Mouse (Mus musculus) CH12.LX (cell line): ENCODE data around the gene 6430550D23Rik.

ENCODE experiments used
- CTCF ChIP-seq, 2 experiments: IDR thresholded peaks in 1 of 2; conservative IDR thresholded peaks in 1 of 2; 2 replicates each; pipeline ENCODE4 v1.5.1; 2011 to 2012; ENCODE audit warnings: low read depth in 2 of 2, low read length in 2 of 2, improper control_type of control experiment in 1 of 2, inconsistent platforms in 1 of 2, mild to moderate bottlenecking in 1 of 2, moderate library complexity in 1 of 2
- KAT2A ChIP-seq: IDR thresholded peaks from 2 replicates; pipeline ENCODE4 v1.6.1; 2012; ENCODE audit warnings: low read length, improper control_type of control experiment, inconsistent platforms; ENCODE audit not compliant: insufficient replicate concordance
- MAFK ChIP-seq: IDR thresholded peaks from 2 replicates; pipeline ENCODE4 v1.6.1; 2011; ENCODE audit warnings: low read length, improper control_type of control experiment; ENCODE audit not compliant: insufficient replicate concordance
- MEF2A ChIP-seq: IDR thresholded peaks from 2 replicates; pipeline ENCODE4 v1.6.1; 2014; ENCODE audit warnings: low read depth, mild to moderate bottlenecking, inconsistent platforms, low read length, improper control_type of control experiment, borderline replicate concordance
- POLR2A ChIP-seq: IDR thresholded peaks from 2 replicates; pipeline ENCODE4 v1.6.1; 2011; ENCODE audit warnings: low read depth, mild to moderate bottlenecking, improper control_type of control experiment, low read length
- TBP ChIP-seq: conservative IDR thresholded peaks from 2 replicates; pipeline ENCODE4 v1.6.1; 2011; ENCODE audit warnings: low read depth, low read length, improper control_type of control experiment
- TCF12 ChIP-seq: IDR thresholded peaks from 2 replicates; pipeline ENCODE4 v1.6.1; 2014; ENCODE audit warnings: low read depth, mild to moderate bottlenecking, inconsistent platforms, low read length, improper control_type of control experiment
- UBTF ChIP-seq: IDR thresholded peaks from 2 replicates; pipeline ENCODE4 v1.6.1; 2012; ENCODE audit warnings: low read depth, mild to moderate bottlenecking, inconsistent platforms, low read length, improper control_type of control experiment, moderate library complexity
- USF1 ChIP-seq: IDR thresholded peaks from 2 replicates; pipeline ENCODE4 v1.6.1; 2014; ENCODE audit warnings: low read depth, mild to moderate bottlenecking, inconsistent platforms, low read length, improper control_type of control experiment
- ZNF384 ChIP-seq: IDR thresholded peaks from 2 replicates; pipeline ENCODE4 v1.6.1; 2012; ENCODE audit warnings: low read depth, low read length, improper control_type of control experiment, inconsistent platforms

- TF ChIP-seq POLR2A (no peak), MEF2A (no peak), TCF12 (no peak), UBTF (no peak), CTCF (conservative IDR thresholded peaks at IDR 0.05 in 1 of 2, IDR thresholded peaks at IDR 0.05 in 1 of 2; ENCODE audit: low read depth in 2 of 2, low read length in 2 of 2) (no peak), KAT2A (no peak), TBP (no peak), USF1 (no peak), MAFK (no peak), ZNF384 (no peak)
These were observed 67.1 kb downstream of the 6430550D23Rik start, which contains the start of gene Gm15557 for GRCm38 (mm10) chr2:155940681-155941080.
